Mouse (Mus musculus): ENCODE results near the gene Ate1. TPM values are rescaled to one million over a fixed set of nuclear protein-coding genes. Genes with fewer than 3 reads are reported as not detected.

Gene Ate1
- polyA plus RNA-seq, 1 experiment from 2014 or later = 69.9 TPM

DNA sequence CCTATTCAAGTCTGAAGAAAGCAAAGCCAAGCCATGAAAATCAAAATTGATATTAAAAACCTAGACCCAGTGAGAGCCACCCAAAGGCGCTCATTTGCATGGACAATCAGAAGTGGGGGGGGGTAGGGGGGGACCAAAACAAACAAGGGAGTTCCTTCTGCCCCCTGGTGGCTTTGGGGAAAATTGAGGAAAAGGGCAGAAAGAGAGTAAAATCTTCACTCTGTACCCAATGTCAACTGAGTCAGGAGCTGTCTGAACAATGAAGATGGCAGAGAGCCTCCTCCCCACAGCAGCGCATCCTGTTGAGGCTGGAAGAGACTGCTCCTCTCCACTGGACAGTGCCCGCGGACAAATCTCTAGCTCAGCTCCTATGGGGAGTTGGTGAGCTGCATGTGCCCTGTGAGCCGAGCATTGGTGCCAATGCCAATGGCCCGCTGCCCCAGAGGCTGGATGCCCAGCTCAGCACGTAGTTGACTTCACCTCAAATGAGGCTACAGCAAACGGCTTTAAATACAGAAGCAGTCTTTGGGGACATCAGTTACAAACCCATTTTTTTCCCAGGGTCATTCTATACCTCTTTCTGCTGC lies 139.3 kb downstream of the Ate1 start:
- no peaks in the 10 kb centered on the region for H3K27me3 ChIP-seq (ENCODE audit: control insufficient read depth, insufficient read depth, low read length)
- H3K36me3 ChIP-seq (ENCODE audit: control insufficient read depth, insufficient read depth, low read length) = no peaks in the 10 kb centered on the region
- no peak overlapping the region for H3K27ac ChIP-seq (ENCODE audit: low read length)
- H3K4me3 ChIP-seq (ENCODE audit: low read depth, low read length) = no peak overlapping the region
- H3K4me2 ChIP-seq (replicated peaks; ENCODE audit: low read depth, low read length) = no peak overlapping the region
- no peak for ATAC-seq (ENCODE audit: insufficient number of reproducible peaks, insufficient read depth, low FRiP score, low read depth)
- WGBS = 85% methylated on average over 8 of the region's 8 CpGs
- H3K9me3 ChIP-seq (ENCODE audit: control insufficient read depth, low read depth, low read length) = no peaks in the 10 kb centered on the region
- no peaks in the 10 kb centered on the region for H3K4me1 ChIP-seq (ENCODE audit: control insufficient read depth, insufficient read depth, low read length)
- H3K9ac ChIP-seq (replicated peaks; ENCODE audit: low read depth, low read length) = no peak overlapping the region

GRCm38 (mm10) chr7:130380367-130380766 lies 139.8 kb downstream of the Ate1 start:
- H3K36me3 ChIP-seq (ENCODE audit: control insufficient read depth, insufficient read depth, low read length) = no peaks in the 10 kb centered on the region
- H3K27ac ChIP-seq (ENCODE audit: low read length) = no peak overlapping the region
- H3K27me3 ChIP-seq (ENCODE audit: control insufficient read depth, insufficient read depth, low read length) = no peaks in the 10 kb centered on the region
- 92% methylated on average over 7 of the region's 7 CpGs for WGBS
- ATAC-seq (ENCODE audit: insufficient number of reproducible peaks, insufficient read depth, low FRiP score, low read depth) = no peak
- no peak overlapping the region for H3K9ac ChIP-seq (replicated peaks; ENCODE audit: low read depth, low read length)
- no peaks in the 10 kb centered on the region for H3K4me1 ChIP-seq (ENCODE audit: control insufficient read depth, insufficient read depth, low read length)
- H3K9me3 ChIP-seq (ENCODE audit: control insufficient read depth, low read depth, low read length) = no peaks in the 10 kb centered on the region
- no peak overlapping the region for H3K4me2 ChIP-seq (replicated peaks; ENCODE audit: low read depth, low read length)
- no peak overlapping the region for H3K4me3 ChIP-seq (ENCODE audit: low read depth, low read length)

GRCm38 (mm10) chr7:130379886-130380285 lies 140.3 kb downstream of the Ate1 start:
- ATAC-seq (ENCODE audit: insufficient number of reproducible peaks, insufficient read depth, low FRiP score, low read depth) = no peak
- Histone ChIP-seq H3K9me3 (ENCODE audit: control insufficient read depth, low read depth, low read length) (no peaks in the 10 kb centered on the region), H3K36me3 (ENCODE audit: control insufficient read depth, insufficient read depth, low read length) (no peaks in the 10 kb centered on the region), H3K27ac (ENCODE audit: low read length) (no peak overlapping the region), H3K27me3 (ENCODE audit: control insufficient read depth, insufficient read depth, low read length) (no peaks in the 10 kb centered on the region), H3K4me2 (replicated peaks; ENCODE audit: low read depth, low read length) (no peak overlapping the region), H3K4me1 (ENCODE audit: control insufficient read depth, insufficient read depth, low read length) (no peaks in the 10 kb centered on the region), H3K4me3 (ENCODE audit: low read depth, low read length) (no peak overlapping the region), H3K9ac (replicated peaks; ENCODE audit: low read depth, low read length) (no peak overlapping the region)
- 93% methylated on average over 5 of the region's 5 CpGs for WGBS

DNA sequence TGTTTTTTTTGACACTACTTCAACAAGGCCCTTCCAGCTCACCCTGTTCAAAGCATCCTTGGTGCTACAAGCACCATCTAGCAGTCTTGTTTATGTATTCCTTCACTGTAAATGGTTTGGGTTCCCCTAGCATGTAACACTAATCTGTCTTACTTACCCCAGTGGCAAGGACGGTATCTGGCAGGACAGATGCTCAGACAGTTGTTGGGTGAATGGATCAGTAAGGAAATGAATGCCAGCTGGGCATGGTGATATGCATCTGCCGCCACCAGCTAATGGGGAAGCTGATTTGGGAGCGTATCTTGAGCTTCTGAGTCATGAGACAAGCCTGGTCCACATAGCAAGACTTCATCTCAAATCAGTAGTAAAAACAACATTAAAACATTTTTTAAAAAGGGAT lies 141.9 kb downstream of the Ate1 start:
- 73% methylated on average over 3 of the region's 3 CpGs for WGBS
- Histone ChIP-seq H3K9me3 (ENCODE audit: control insufficient read depth, low read depth, low read length) (no peaks in the 10 kb centered on the region), H3K4me1 (ENCODE audit: control insufficient read depth, insufficient read depth, low read length) (no peaks in the 10 kb centered on the region), H3K27ac (ENCODE audit: low read length) (no peak overlapping the region), H3K4me2 (replicated peaks; ENCODE audit: low read depth, low read length) (no peak overlapping the region), H3K27me3 (ENCODE audit: control insufficient read depth, insufficient read depth, low read length) (no peaks in the 10 kb centered on the region), H3K9ac (replicated peaks; ENCODE audit: low read depth, low read length) (no peak overlapping the region), H3K4me3 (ENCODE audit: low read depth, low read length) (no peak overlapping the region), H3K36me3 (ENCODE audit: control insufficient read depth, insufficient read depth, low read length) (no peaks in the 10 kb centered on the region)
- ATAC-seq (ENCODE audit: insufficient number of reproducible peaks, insufficient read depth, low FRiP score, low read depth) = no peak

DNA sequence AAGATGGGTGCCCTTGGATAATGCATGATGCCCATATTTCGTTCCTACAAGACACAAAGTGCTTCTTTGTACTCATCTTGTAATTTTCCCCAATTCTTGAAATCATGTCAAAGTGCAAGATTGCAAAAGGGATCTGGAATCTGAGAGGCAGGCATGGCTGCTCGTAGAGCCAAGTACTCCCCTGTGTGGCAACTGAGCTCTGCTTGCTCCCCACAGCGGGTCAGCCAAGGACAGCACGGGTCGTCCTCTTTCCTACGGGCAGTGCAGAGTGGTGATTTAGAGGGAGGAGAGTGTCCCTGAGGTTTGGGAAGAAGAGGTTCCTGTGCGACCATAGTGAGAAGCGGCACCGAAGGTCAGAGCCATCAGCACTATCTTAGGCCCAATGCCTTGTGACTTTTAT lies 145.9 kb downstream of the Ate1 start:
- no peaks in the 10 kb centered on the region for H3K36me3 ChIP-seq (ENCODE audit: control insufficient read depth, insufficient read depth, low read length)
- H3K9me3 ChIP-seq (ENCODE audit: control insufficient read depth, low read depth, low read length) = no peaks in the 10 kb centered on the region
- 89% methylated on average over 9 of the region's 9 CpGs for WGBS
- no peak overlapping the region for H3K4me3 ChIP-seq (ENCODE audit: low read depth, low read length)
- no peak overlapping the region for H3K4me2 ChIP-seq (replicated peaks; ENCODE audit: low read depth, low read length)
- H3K9ac ChIP-seq (replicated peaks; ENCODE audit: low read depth, low read length) = no peak overlapping the region
- H3K27ac ChIP-seq (ENCODE audit: low read length) = no peak overlapping the region
- no peaks in the 10 kb centered on the region for H3K4me1 ChIP-seq (ENCODE audit: control insufficient read depth, insufficient read depth, low read length)
- ATAC-seq (ENCODE audit: insufficient number of reproducible peaks, insufficient read depth, low FRiP score, low read depth) = no peak
- H3K27me3 ChIP-seq (ENCODE audit: control insufficient read depth, insufficient read depth, low read length) = no peaks in the 10 kb centered on the region

- no peak overlapping the region for H3K9ac ChIP-seq (replicated peaks; ENCODE audit: low read depth, low read length)
- H3K4me3 ChIP-seq (ENCODE audit: low read depth, low read length) = no peak overlapping the region
- WGBS = 43% methylated on average over 24 of the region's 24 CpGs
Measured at GRCm38 (mm10) chr7:130368827-130369641, 151.1 kb downstream of the Ate1 start.

GRCm38 (mm10) chr7:130368036-130368826 lies 151.9 kb downstream of the Ate1 start:
- Histone ChIP-seq H3K36me3 (ENCODE audit: control insufficient read depth, insufficient read depth, low read length) (no peaks in the 10 kb centered on the region), H3K4me2 (replicated peaks; ENCODE audit: low read depth, low read length) (no peak overlapping the region), H3K4me3 (ENCODE audit: low read depth, low read length) (no peak overlapping the region), H3K27me3 (ENCODE audit: control insufficient read depth, insufficient read depth, low read length) (no peaks in the 10 kb centered on the region), H3K27ac (ENCODE audit: low read length) (no peak overlapping the region), H3K9ac (replicated peaks; ENCODE audit: low read depth, low read length) (no peak overlapping the region), H3K4me1 (ENCODE audit: control insufficient read depth, insufficient read depth, low read length) (peaks cover 6% of the 10 kb centered on the region; the same call in 1 of the 2 replicates), H3K9me3 (ENCODE audit: control insufficient read depth, low read depth, low read length) (no peaks in the 10 kb centered on the region)
- ATAC-seq (ENCODE audit: insufficient number of reproducible peaks, insufficient read depth, low FRiP score, low read depth) = no peak
- 56% methylated on average over 13 of the region's 13 CpGs for WGBS

More at GRCm38 (mm10) chr7:130368827-130369641, 151.1 kb downstream of the Ate1 start:
- no peaks in the 10 kb centered on the region for H3K27me3 ChIP-seq (ENCODE audit: control insufficient read depth, insufficient read depth, low read length)
- H3K9me3 ChIP-seq (ENCODE audit: control insufficient read depth, low read depth, low read length) = no peaks in the 10 kb centered on the region
- no peaks in the 10 kb centered on the region for H3K36me3 ChIP-seq (ENCODE audit: control insufficient read depth, insufficient read depth, low read length)
- H3K4me1 ChIP-seq (ENCODE audit: control insufficient read depth, insufficient read depth, low read length) = peaks cover 6% of the 10 kb centered on the region; the same call in 1 of the 2 replicates
- no peak overlapping the region for H3K4me2 ChIP-seq (replicated peaks; ENCODE audit: low read depth, low read length)
- no peak overlapping the region for H3K27ac ChIP-seq (ENCODE audit: low read length)
- no peak for ATAC-seq (ENCODE audit: insufficient number of reproducible peaks, insufficient read depth, low FRiP score, low read depth)

GRCm38 (mm10) chr7:130367222-130368035 lies 152.7 kb downstream of the Ate1 start:
- Histone ChIP-seq H3K27me3 (ENCODE audit: control insufficient read depth, insufficient read depth, low read length) (no peaks in the 10 kb centered on the region), H3K4me2 (replicated peaks; ENCODE audit: low read depth, low read length) (no peak overlapping the region), H3K4me3 (ENCODE audit: low read depth, low read length) (no peak overlapping the region), H3K9me3 (ENCODE audit: control insufficient read depth, low read depth, low read length) (no peaks in the 10 kb centered on the region), H3K36me3 (ENCODE audit: control insufficient read depth, insufficient read depth, low read length) (no peaks in the 10 kb centered on the region), H3K9ac (replicated peaks; ENCODE audit: low read depth, low read length) (no peak overlapping the region), H3K4me1 (ENCODE audit: control insufficient read depth, insufficient read depth, low read length) (peaks cover 6% of the 10 kb centered on the region; the same call in 1 of the 2 replicates), H3K27ac (ENCODE audit: low read length) (no peak overlapping the region)
- no peak for ATAC-seq (ENCODE audit: insufficient number of reproducible peaks, insufficient read depth, low FRiP score, low read depth)
- WGBS = 36% methylated on average over 12 of the region's 12 CpGs

All from stomach, embryonic 14.5 days (tissue).